In the genomic region with DNA sequence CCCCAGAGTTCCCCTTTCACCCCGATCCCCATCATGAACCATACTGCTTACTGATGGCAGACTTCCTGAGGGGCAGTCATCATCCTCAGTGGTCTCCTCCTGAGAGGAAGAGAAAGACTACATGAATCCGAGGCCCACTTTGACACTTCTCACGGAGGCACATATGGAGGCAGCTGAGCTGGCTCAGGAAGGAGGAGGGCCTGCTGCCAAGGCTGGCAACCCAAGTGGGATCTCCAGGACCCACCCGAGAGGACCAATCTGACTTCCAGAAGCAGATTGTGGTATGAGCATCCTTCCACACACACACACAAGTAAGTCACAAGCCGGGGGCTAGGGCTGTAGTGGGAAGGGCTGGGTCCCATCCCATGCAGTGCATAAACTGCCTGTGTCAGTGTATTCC, we compare ENCODE assay signal across 24 mouse cellular contexts. TPM values are rescaled to one million over a fixed set of nuclear protein-coding genes. Genes with fewer than 3 reads are reported as not detected.
DNase-seq lines count a peak whose midpoint lies in the region; ATAC-seq and TF ChIP-seq lines count a peak whose summit lies in the region.
"Had no signal": no experiment of that assay in that cellular context is flagged by ENCODE, and none has a peak within 500 bp of the region (broad histone marks: within the 10 kb centered on the region; RNA-seq: fewer than 3 reads in every experiment).

No protein-coding gene starts in this region.

- no peak overlapping the region for H3K4me3 ChIP-seq in forebrain, embryonic 13.5 days
- H3K4me3 ChIP-seq in forebrain, embryonic 10.5 days = no peak overlapping the region
- H3K4me3 ChIP-seq in forebrain, postnatal 0 days (ENCODE audit: low read depth, low read length) = no peak overlapping the region
- H3K4me3 ChIP-seq: embryonic facial prominence, embryonic 15.5 days; erythroblast, embryonic 14.5 days; gastrocnemius, adult 2 months; heart, embryonic 12.5 days; hindbrain, embryonic 10.5 days; hindbrain, embryonic 15.5 days had no signal

- no peak overlapping the region for H3K9ac ChIP-seq in forebrain, embryonic 13.5 days
- no peak overlapping the region for H3K9ac ChIP-seq in forebrain, postnatal 0 days
- H3K9ac ChIP-seq: embryonic facial prominence, embryonic 15.5 days; heart, embryonic 12.5 days; hindbrain, embryonic 15.5 days had no signal

- no peak for ATAC-seq in forebrain, embryonic 13.5 days
- peak; percentile 38; the same call in 1 of the 2 replicates for ATAC-seq in forebrain, postnatal 0 days
- ATAC-seq: CD4-positive, CD25-positive, alpha-beta regulatory T cell, adult 4 months; inflammation-experienced regulatory T-cells, adult 6 months; intestine, postnatal 0 days had no signal

- intact Hi-C loops in left cerebral cortex, postnatal 4 days (cut with DNase I) = no loop called here

- 85% methylated on average over 5 of the region's 5 CpGs for WGBS in forebrain, embryonic 13.5 days
- WGBS in forebrain, embryonic 10.5 days = 96% methylated on average over 5 of the region's 5 CpGs
- WGBS in forebrain, postnatal 0 days = 61% methylated on average over 5 of the region's 5 CpGs

- peak; percentile 87 to 91 for DNase-seq in cerebellum, postnatal 10 days
- DNase-seq in cerebellum, adult 8-10 months = no peak
- DNase-seq in forebrain, embryonic 10.5 days (ENCODE audit: extremely low spot score, low spot score) = no peak
- peak; percentile 74 for DNase-seq in left cerebral cortex, postnatal 4 days
- no peak for DNase-seq in left cerebral cortex, adult 9 months (ENCODE audit: low spot score in 2 of 2)
- no peak for DNase-seq in forebrain, postnatal 0 days
- DNase-seq: adrenal gland, adult 8-10 months; embryo, embryonic 11 days; gastrocnemius, postnatal 25 days had no signal

- peak overlapping the region; percentile 25; the same call in 1 of the 2 replicates for H3K27ac ChIP-seq in forebrain, embryonic 13.5 days
- H3K27ac ChIP-seq in forebrain, embryonic 10.5 days = no peak overlapping the region
- H3K27ac ChIP-seq in forebrain, postnatal 0 days (ENCODE audit: low read depth, low read length) = no peak overlapping the region
- H3K27ac ChIP-seq: embryonic facial prominence, embryonic 15.5 days; gastrocnemius, adult 2 months; hindbrain, embryonic 10.5 days; hindbrain, embryonic 15.5 days had no signal

- no peak overlapping the region for H3K4me2 ChIP-seq in forebrain, embryonic 13.5 days
- H3K4me2 ChIP-seq in forebrain, postnatal 0 days (ENCODE audit: low read depth) = no peak overlapping the region
- H3K4me2 ChIP-seq: embryonic facial prominence, embryonic 15.5 days; heart, embryonic 12.5 days; hindbrain, embryonic 15.5 days had no signal

- no peaks in the 10 kb centered on the region for H3K9me3 ChIP-seq in forebrain, embryonic 13.5 days (replicated peaks)
- H3K9me3 ChIP-seq in forebrain, embryonic 10.5 days = no peaks in the 10 kb centered on the region
- no peaks in the 10 kb centered on the region for H3K9me3 ChIP-seq in forebrain, postnatal 0 days (ENCODE audit: low read length)
- H3K9me3 ChIP-seq: embryonic facial prominence, embryonic 15.5 days; G1E; hindbrain, embryonic 10.5 days; hindbrain, embryonic 15.5 days had no signal

- no peaks in the 10 kb centered on the region for H3K27me3 ChIP-seq in forebrain, embryonic 13.5 days
- H3K27me3 ChIP-seq in forebrain, embryonic 10.5 days (ENCODE audit: poor library complexity, severe bottlenecking) = peaks cover 10% of the 10 kb centered on the region; the same call in 1 of the 2 replicates
- no peaks in the 10 kb centered on the region for H3K27me3 ChIP-seq in forebrain, postnatal 0 days (ENCODE audit: insufficient read depth, low read length)
- H3K27me3 ChIP-seq: embryonic facial prominence, embryonic 15.5 days; hindbrain, embryonic 15.5 days had no signal

- H3K4me1 ChIP-seq in forebrain, embryonic 13.5 days = 0 out of 2 replicates have a peak, but pooled peaks cover 7% of the 10 kb centered on the region
- H3K4me1 ChIP-seq in forebrain, embryonic 10.5 days = no peaks in the 10 kb centered on the region
- H3K4me1 ChIP-seq in forebrain, postnatal 0 days (ENCODE audit: insufficient read depth) = no peaks in the 10 kb centered on the region
- H3K4me1 ChIP-seq: heart, embryonic 12.5 days; hindbrain, embryonic 10.5 days; hindbrain, embryonic 15.5 days had no signal

- no peaks in the 10 kb centered on the region for H3K36me3 ChIP-seq in forebrain, embryonic 13.5 days (ENCODE audit: poor library complexity, severe bottlenecking)
- peaks cover 8% of the 10 kb centered on the region for H3K36me3 ChIP-seq in forebrain, embryonic 10.5 days (replicated peaks)
- H3K36me3 ChIP-seq in forebrain, postnatal 0 days (ENCODE audit: insufficient read depth) = no peaks in the 10 kb centered on the region
- H3K36me3 ChIP-seq: embryonic facial prominence, embryonic 15.5 days; G1E; heart, embryonic 12.5 days; hindbrain, embryonic 15.5 days had no signal

- no peak for TF ChIP-seq CTCF in forebrain, postnatal 0 days (IDR thresholded peaks at IDR 0.05; ENCODE audit: low read depth)

RNA-seq across cellular contexts. Expression of gene Rgl3, which starts 11.9 kb away (rescaled TPM):
- 1.1 and 1.2 TPM in 2 replicates for polyA plus RNA-seq in forebrain, embryonic 13.5 days (2015; fragmentation: Nextera tagmentation; extraction: Ambion mirVana)
- polyA plus RNA-seq in forebrain, embryonic 10.5 days (2016; fragmentation: Nextera tagmentation; extraction: Ambion mirVana) = 4.7 and 5.2 TPM in 2 replicates
- 1 to 10 TPM in 1 of 2 experiments, under 1 TPM in 1; 0.90 to 1.4 TPM for total RNA-seq in left cerebral cortex, postnatal 4 days (2021)
- 0.24 and 2.1 TPM in 2 replicates for total RNA-seq in forebrain, postnatal 0 days (2014; rRNA removed)
- 1.0 and 1.2 TPM in 2 replicates for polyA plus RNA-seq in forebrain, postnatal 0 days (2015; fragmentation: Nextera tagmentation; extraction: Ambion mirVana)
- total RNA-seq: common myeloid progenitor, adult 5-6 weeks; granulocyte monocyte progenitor cell, adult 5-6 weeks had no signal
- polyA plus RNA-seq: CD4-positive, CD25-positive, alpha-beta regulatory T cell, adult 4 months; G1E; inflammation-experienced regulatory T-cells, adult 6 months had no signal

RNA-seq across cellular contexts. Expression of gene Epor, which starts 14.0 kb away (rescaled TPM):
- polyA plus RNA-seq in forebrain, embryonic 13.5 days (2015; fragmentation: Nextera tagmentation; extraction: Ambion mirVana) = 0.99 and 1.9 TPM in 2 replicates
- polyA plus RNA-seq in forebrain, embryonic 10.5 days (2016; fragmentation: Nextera tagmentation; extraction: Ambion mirVana) = 10.2 and 10.8 TPM in 2 replicates
- 1 to 10 TPM; 1.9 to 2.4 TPM for total RNA-seq in left cerebral cortex, postnatal 4 days (2021)
- 0.24 and 1.0 TPM in 2 replicates for total RNA-seq in forebrain, postnatal 0 days (2014; rRNA removed)
- 2.2 and 2.4 TPM in 2 replicates for polyA plus RNA-seq in forebrain, postnatal 0 days (2015; fragmentation: Nextera tagmentation; extraction: Ambion mirVana)
- polyA plus RNA-seq: CD4-positive, CD25-positive, alpha-beta regulatory T cell, adult 4 months had no signal

RNA-seq across cellular contexts. Expression of gene Swsap1, which starts 21.8 kb away (rescaled TPM):
- 8.6 and 12.1 TPM in 2 replicates for polyA plus RNA-seq in forebrain, embryonic 13.5 days (2015; fragmentation: Nextera tagmentation; extraction: Ambion mirVana)
- polyA plus RNA-seq in forebrain, embryonic 10.5 days (2016; fragmentation: Nextera tagmentation; extraction: Ambion mirVana) = 7.2 and 9.6 TPM in 2 replicates
- 10 to 100 TPM; 11.8 to 12.6 TPM for total RNA-seq in left cerebral cortex, postnatal 4 days (2021)
- total RNA-seq in forebrain, postnatal 0 days (2014; rRNA removed) = 28.2 and 37.7 TPM in 2 replicates
- 7.0 and 7.3 TPM in 2 replicates for polyA plus RNA-seq in forebrain, postnatal 0 days (2015; fragmentation: Nextera tagmentation; extraction: Ambion mirVana)

RNA-seq across cellular contexts. Expression of gene Ccdc151, which starts 25.1 kb away (rescaled TPM):
- 4.0 and 4.6 TPM in 2 replicates for polyA plus RNA-seq in forebrain, embryonic 13.5 days (2015; fragmentation: Nextera tagmentation; extraction: Ambion mirVana)
- polyA plus RNA-seq in forebrain, embryonic 10.5 days (2016; fragmentation: Nextera tagmentation; extraction: Ambion mirVana) = 4.6 and 5.0 TPM in 2 replicates
- 1 to 10 TPM; 6.2 to 6.9 TPM for total RNA-seq in left cerebral cortex, postnatal 4 days (2021)
- total RNA-seq in forebrain, postnatal 0 days (2014; rRNA removed) = 5.7 and 6.0 TPM in 2 replicates
- polyA plus RNA-seq in forebrain, postnatal 0 days (2015; fragmentation: Nextera tagmentation; extraction: Ambion mirVana) = 5.5 and 6.4 TPM in 2 replicates
- total RNA-seq: common myeloid progenitor, adult 5-6 weeks; gastrocnemius, adult 2 months; gastrocnemius, postnatal 25 days; granulocyte monocyte progenitor cell, adult 5-6 weeks; heart, adult 8-10 months; heart, postnatal 25 days had no signal
- polyA plus RNA-seq: CD4-positive, CD25-positive, alpha-beta regulatory T cell, adult 4 months; inflammation-experienced regulatory T-cells, adult 6 months had no signal

RNA-seq across cellular contexts. Expression of gene Prkcsh, which starts 25.3 kb away (rescaled TPM):
- 84.2 and 89.6 TPM in 2 replicates for polyA plus RNA-seq in forebrain, embryonic 13.5 days (2015; fragmentation: Nextera tagmentation; extraction: Ambion mirVana)
- 109 and 110 TPM in 2 replicates for polyA plus RNA-seq in forebrain, embryonic 10.5 days (2016; fragmentation: Nextera tagmentation; extraction: Ambion mirVana)
- total RNA-seq in left cerebral cortex, postnatal 4 days (2021) = 10 to 100 TPM; 89.6 to 95.2 TPM
- 83.2 and 86.5 TPM in 2 replicates for total RNA-seq in forebrain, postnatal 0 days (2014; rRNA removed)
- polyA plus RNA-seq in forebrain, postnatal 0 days (2015; fragmentation: Nextera tagmentation; extraction: Ambion mirVana) = 48.9 and 67.4 TPM in 2 replicates

Comparison
In these comparisons a context has a peak if more than half of its experiments do, and no peak if none do; other contexts are left out.
1. DNase-seq: peak in cerebellum, postnatal 10 days (2 of 2) and left cerebral cortex, postnatal 4 days (single experiment); none in cerebellum, adult 8-10 months (single experiment), forebrain, embryonic 10.5 days (single experiment), left cerebral cortex, adult 9 months (0 of 2) and forebrain, postnatal 0 days (single experiment).